Mouse (Mus musculus) G1E (cell line): ENCODE measurements at regions not wholly inside any gene's neighbourhood (a gene's known extent, or its start where the extent isn't known, plus 50 kb on each side); places are given as distances from the start of the nearest gene placed in this dataset.

Source experiments
- ATAC-seq: 2 replicates; pipeline ENCODE4 v1.8.0; 2016; ENCODE audit warnings: mild to moderate bottlenecking; ENCODE audit not compliant: insufficient number of reproducible peaks, poor library complexity, low FRiP score, severe bottlenecking; ENCODE audit errors: extremely low read depth
- DNase-seq: peaks from one replicate; pipeline ENCODE4 v3.0.0; 2012; ENCODE audit warnings: low spot score
- H3K27me3 ChIP-seq: 2 replicates; pipeline ENCODE4 v1.6.1; 2012; ENCODE audit warnings: mild to moderate bottlenecking, low read length, inconsistent platforms; ENCODE audit not compliant: insufficient read depth
- H3K36me3 ChIP-seq: replicated peaks from 2 replicates; pipeline ENCODE3; 2012; ENCODE audit warnings: mild to moderate bottlenecking, inconsistent platforms
- H3K4me1 ChIP-seq: 2 replicates; pipeline ENCODE4 v1.6.1; 2012; ENCODE audit warnings: low read depth, low read length, inconsistent platforms, mixed read lengths; ENCODE audit not compliant: insufficient read depth
- H3K4me3 ChIP-seq: 2 replicates; pipeline ENCODE4 v1.5.1; 2012; ENCODE audit warnings: low read depth, mild to moderate bottlenecking, inconsistent platforms, low read length, moderate library complexity, mixed read lengths
- H3K9me3 ChIP-seq: replicated peaks from 2 replicates; pipeline ENCODE4 v1.6.1; 2012; ENCODE audit warnings: inconsistent platforms
- CTCF ChIP-seq: IDR thresholded peaks from 2 replicates; pipeline ENCODE4 v1.5.1; 2012; ENCODE audit warnings: low read depth, low read length, inconsistent platforms, mixed read lengths
- GATA1 ChIP-seq: IDR thresholded peaks from 2 replicates; pipeline ENCODE4 v1.6.1; 2012; ENCODE audit warnings: borderline replicate concordance, low read length, inconsistent platforms, mixed read lengths
- GATA2 ChIP-seq: IDR thresholded peaks from 2 replicates; pipeline ENCODE4 v1.6.1; 2012; ENCODE audit warnings: low read depth, low read length, inconsistent platforms, borderline replicate concordance
- POLR2AphosphoS5 ChIP-seq: IDR thresholded peaks from 2 replicates; pipeline ENCODE4 v1.6.1; 2012; ENCODE audit warnings: low read depth, low read length, inconsistent platforms; ENCODE audit not compliant: insufficient replicate concordance
- TAL1 ChIP-seq: conservative IDR thresholded peaks from 2 replicates; pipeline ENCODE4 v1.6.1; 2012; ENCODE audit warnings: low read depth, low read length, inconsistent platforms, mixed read lengths

GRCm38 (mm10) chr9:91509672-91510071 lies 144.1 kb upstream of the Zic1 start:
- TF ChIP-seq CTCF (no peak), GATA1 (no peak), GATA2 (no peak), POLR2AphosphoS5 (no peak), TAL1 (no peak)
- ATAC-seq, result no peak

GRCm38 (mm10) chr9:91503657-91504329 lies 138.2 kb upstream of the Zic1 start:
- no peaks in the 10 kb centered on the region for H3K4me1 ChIP-seq
- peaks cover 5% of the 10 kb centered on the region for H3K9me3 ChIP-seq
- no peak for DNase-seq
- no peaks in the 10 kb centered on the region for H3K36me3 ChIP-seq
- TF ChIP-seq POLR2AphosphoS5, result no peak
- no peak for TF ChIP-seq CTCF
- TF ChIP-seq GATA1, result no peak
- TF ChIP-seq TAL1, result no peak
- TF ChIP-seq GATA2, result no peak
- no peak for ATAC-seq
- H3K27me3 ChIP-seq, result no peaks in the 10 kb centered on the region
- no peak overlapping the region for H3K4me3 ChIP-seq

More at GRCm38 (mm10) chr9:91509672-91510071, 144.1 kb upstream of the Zic1 start:
- H3K36me3 ChIP-seq, result no peaks in the 10 kb centered on the region
- no peak for DNase-seq
- H3K9me3 ChIP-seq, result no peaks in the 10 kb centered on the region; the same call in 1 of the 2 replicates
- H3K27me3 ChIP-seq, result no peaks in the 10 kb centered on the region
- H3K4me3 ChIP-seq, result no peak overlapping the region
- H3K4me1 ChIP-seq, result no peaks in the 10 kb centered on the region

DNA sequence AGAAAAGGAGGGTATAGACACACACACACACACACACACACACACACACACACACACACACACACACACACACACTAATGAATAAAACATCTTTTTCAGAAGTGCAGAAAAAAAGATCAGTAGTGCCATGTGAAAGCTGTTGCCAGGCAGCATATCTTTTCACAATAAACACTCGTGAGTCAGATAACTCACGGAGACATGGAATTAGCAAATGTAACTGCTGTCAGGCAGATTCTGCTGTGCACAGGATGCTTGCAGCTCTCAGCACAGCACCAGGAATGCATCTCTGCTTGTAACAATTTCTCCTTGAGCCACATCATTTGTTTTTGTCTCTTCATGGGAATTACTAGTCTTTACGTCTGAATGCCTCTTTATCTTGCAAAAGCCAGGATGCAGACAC lies 111.0 kb upstream of the Zic1 start:
- no peaks in the 10 kb centered on the region for H3K36me3 ChIP-seq
- no peak overlapping the region for H3K4me3 ChIP-seq
- no peaks in the 10 kb centered on the region for H3K27me3 ChIP-seq
- no peak for DNase-seq
- no peak for ATAC-seq
- peaks cover 5% of the 10 kb centered on the region for H3K9me3 ChIP-seq
- H3K4me1 ChIP-seq, result no peaks in the 10 kb centered on the region
- TF ChIP-seq TAL1 (no peak), GATA1 (no peak), GATA2 (no peak), CTCF (no peak), POLR2AphosphoS5 (no peak)

DNA sequence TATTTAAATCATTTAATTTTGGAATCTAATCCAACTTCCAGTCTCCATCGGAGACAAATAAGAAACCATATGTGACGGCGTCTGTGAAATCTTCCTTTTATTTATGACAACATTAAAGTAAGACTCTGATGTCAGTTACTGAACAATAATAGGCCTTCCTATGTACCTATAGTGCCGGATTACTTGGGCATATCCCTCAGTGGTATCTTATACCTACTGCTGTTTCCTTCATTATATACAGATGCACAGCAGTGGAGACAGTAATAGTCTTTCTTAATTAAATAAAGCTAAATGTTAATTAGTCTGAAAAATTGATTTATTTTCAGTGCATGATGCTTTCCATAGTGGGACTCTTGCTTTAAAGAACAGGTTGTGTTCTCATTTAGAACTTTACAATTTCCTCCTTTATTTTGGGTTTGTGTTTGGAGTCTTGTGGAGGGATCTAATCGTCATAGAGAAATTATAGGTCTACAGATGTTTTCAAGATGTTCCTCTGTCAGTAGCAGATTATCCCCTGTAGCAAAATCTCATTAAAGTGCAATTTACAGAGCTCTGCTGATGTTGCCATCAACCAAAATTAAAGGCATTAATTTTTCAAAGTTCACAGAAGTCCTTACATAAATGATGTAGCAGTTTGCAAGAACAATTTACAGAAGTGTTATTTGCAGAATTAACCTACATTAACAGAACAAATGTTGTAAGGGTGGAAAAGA lies 97.3 kb upstream of the Zic1 start:
- H3K4me3 ChIP-seq, result no peak overlapping the region
- TF ChIP-seq CTCF, result no peak
- ATAC-seq, result no peak

DNA sequence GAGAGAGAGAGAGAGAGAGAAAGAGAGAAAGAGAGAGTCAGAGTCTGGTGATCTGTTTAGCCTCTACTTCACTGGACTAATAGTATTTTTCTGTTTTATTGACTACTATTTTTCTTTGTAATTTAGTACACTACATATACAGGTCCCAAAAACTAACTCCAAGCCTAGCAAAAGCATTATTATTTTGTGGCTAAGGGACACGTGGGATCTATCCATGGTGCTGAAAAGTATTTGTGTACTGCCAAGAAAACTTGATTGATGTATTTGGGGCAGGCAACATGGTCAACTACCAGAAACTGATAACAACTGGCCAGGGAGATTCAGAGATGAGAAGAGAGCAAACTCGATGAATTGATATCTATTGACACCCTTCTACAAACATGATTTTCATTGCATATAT lies 94.3 kb upstream of the Zic1 start:
- DNase-seq, result no peak
- no peaks in the 10 kb centered on the region for H3K9me3 ChIP-seq
- H3K36me3 ChIP-seq, result no peaks in the 10 kb centered on the region
- ATAC-seq, result no peak
- H3K27me3 ChIP-seq, result no peaks in the 10 kb centered on the region
- no peaks in the 10 kb centered on the region for H3K4me1 ChIP-seq
- no peak for TF ChIP-seq GATA2
- no peak overlapping the region for H3K4me3 ChIP-seq

More for the DNA sequence above, 97.3 kb upstream of the Zic1 start:
- Histone ChIP-seq H3K27me3 (no peaks in the 10 kb centered on the region), H3K9me3 (no peaks in the 10 kb centered on the region), H3K36me3 (no peaks in the 10 kb centered on the region), H3K4me1 (no peaks in the 10 kb centered on the region)
- DNase-seq, result no peak

DNA sequence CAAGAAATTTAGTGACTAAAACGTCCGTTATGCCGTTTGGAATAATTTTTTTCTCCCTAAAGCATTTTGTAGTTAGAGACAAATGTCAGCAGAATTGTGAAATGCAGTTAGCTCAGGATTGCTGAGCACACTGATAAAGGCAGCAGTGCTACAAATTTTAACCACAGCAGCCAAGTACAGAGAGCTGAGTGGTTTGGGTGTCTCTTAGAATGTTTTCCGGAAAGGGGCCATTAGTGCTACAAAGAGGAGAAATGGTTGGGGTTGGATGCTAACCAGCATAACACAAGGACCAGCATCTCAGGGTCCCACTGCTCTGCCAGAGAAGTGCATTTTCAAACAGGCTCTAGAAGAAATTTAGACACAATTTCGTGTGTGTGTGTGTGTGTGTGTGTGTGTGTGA lies 91.2 kb upstream of the Zic1 start:
- TF ChIP-seq TAL1 (no peak), CTCF (no peak), GATA1 (no peak), GATA2 (no peak), POLR2AphosphoS5 (no peak)
- ATAC-seq (no peak), DNase-seq (no peak)
- Histone ChIP-seq H3K27me3 (no peaks in the 10 kb centered on the region), H3K4me3 (no peak overlapping the region), H3K36me3 (no peaks in the 10 kb centered on the region), H3K4me1 (no peaks in the 10 kb centered on the region), H3K9me3 (0 out of 2 replicates have a peak, but pooled peaks cover 1% of the 10 kb centered on the region)
